8 mouse cellular contexts compared by ENCODE assay signal in genomic region chr16:93938400-93938846, GRCm38 (mm10). TPM values are rescaled to one million over a fixed set of nuclear protein-coding genes. Genes with fewer than 3 reads are reported as not detected.
DNase-seq lines count a peak whose midpoint lies in the region; ATAC-seq and TF ChIP-seq lines count a peak whose summit lies in the region.

No protein-coding gene starts in this region.

- no peak for ATAC-seq in kidney, embryonic 15.5 days (replicated peaks; ENCODE audit: low FRiP score)
- no peak for ATAC-seq in liver, embryonic 14.5 days (ENCODE audit: insufficient read depth)

- TF ChIP-seq EP300 in liver, embryonic 14.5 days (IDR thresholded peaks at IDR 0.05; ENCODE audit: low read depth) = no peak

- H3K4me3 ChIP-seq in kidney, embryonic 15.5 days (replicated peaks) = peak overlapping the region; percentile 31
- H3K4me3 ChIP-seq in liver, embryonic 14.5 days (ENCODE audit: insufficient read depth in 1 of 2, low read depth in 2 of 2, low read length in 2 of 2) = peak overlapping the region; percentile 40 to 46

- DNase-seq in A20 (ENCODE audit: low read depth, low spot score) (peak; percentile 85), ZHBTc4 (ENCODE audit: low read depth, low spot score) (peak; percentile 80)
- peak; percentile 69 to 83 for DNase-seq in cerebellum, postnatal 4 days (ENCODE audit: low spot score in 2 of 2)
- peak; percentile 63 to 76 for DNase-seq in gastrocnemius, postnatal 4 days (ENCODE audit: low spot score in 2 of 2)
- peak; percentile 43 to 50 (median 47) for DNase-seq in liver, embryonic 14.5 days (ENCODE audit: low read depth in 3 of 3, low spot score in 3 of 3)
- peak; percentile 87 for DNase-seq in neural tube, embryonic 10.5 days (ENCODE audit: extremely low spot score, low spot score)
- DNase-seq in testis, postnatal 14 days (ENCODE audit: low spot score) = peak; percentile 50

- no peaks in the 10 kb centered on the region for H3K36me3 ChIP-seq in kidney, embryonic 15.5 days
- H3K36me3 ChIP-seq in liver, embryonic 14.5 days (replicated peaks; ENCODE audit: control insufficient read depth, insufficient read depth, low read depth) = no peaks in the 10 kb centered on the region

- H3K4me2 ChIP-seq in kidney, embryonic 15.5 days = peak overlapping the region; percentile 56
- H3K4me2 ChIP-seq in liver, embryonic 14.5 days (ENCODE audit: low read depth) = peak overlapping the region; percentile 63

- no peak overlapping the region for H3K9ac ChIP-seq in kidney, embryonic 15.5 days
- H3K9ac ChIP-seq in liver, embryonic 14.5 days (replicated peaks) = 0 out of 2 replicates have a peak overlapping the region, but pooled peaks have one; percentile 27

- H3K27me3 ChIP-seq in kidney, embryonic 15.5 days = peaks cover 51% of the 10 kb centered on the region
- H3K27me3 ChIP-seq in liver, embryonic 14.5 days (ENCODE audit: control insufficient read depth, insufficient read depth, low read length) = peaks cover 6% of the 10 kb centered on the region

- no peaks in the 10 kb centered on the region for H3K9me3 ChIP-seq in kidney, embryonic 15.5 days (replicated peaks)
- no peaks in the 10 kb centered on the region for H3K9me3 ChIP-seq in liver, embryonic 14.5 days (ENCODE audit: control insufficient read depth, low read length)

- peak; percentile 77 for TF ChIP-seq CTCF in liver, embryonic 14.5 days (IDR thresholded peaks at IDR 0.05; ENCODE audit: low read depth)

- peaks cover 12% of the 10 kb centered on the region; the same call in 1 of the 2 replicates for H3K4me1 ChIP-seq in kidney, embryonic 15.5 days
- no peaks in the 10 kb centered on the region for H3K4me1 ChIP-seq in liver, embryonic 14.5 days (replicated peaks; ENCODE audit: control insufficient read depth in 2 of 2, insufficient read depth in 2 of 2, low read length in 1 of 2)

- H3K27ac ChIP-seq in kidney, embryonic 15.5 days = no peak overlapping the region
- no peak overlapping the region for H3K27ac ChIP-seq in liver, embryonic 14.5 days

- 8% methylated on average over 16 of the region's 16 CpGs for WGBS in kidney, embryonic 15.5 days
- WGBS in liver, embryonic 14.5 days (ENCODE audit: insufficient replicate concordance) = 4% methylated on average over 16 of the region's 16 CpGs

RNA-seq across cellular contexts. Expression of gene Chaf1b, which starts 54.7 kb away (rescaled TPM):
- total RNA-seq in gastrocnemius, postnatal 4 days (2021) = 10 to 100 TPM; 13.7 to 13.8 TPM
- 74.8 and 78.9 TPM in 2 replicates for polyA plus RNA-seq in kidney, embryonic 15.5 days (2015; fragmentation: Nextera tagmentation; extraction: Ambion mirVana)
- 22.8 and 24.3 TPM in 2 replicates for polyA plus RNA-seq in liver, embryonic 14.5 days (2012; rRNA removed)
- 55.0 and 56.2 TPM in 2 replicates for polyA plus RNA-seq in liver, embryonic 14.5 days (2014; fragmentation: Nextera tagmentation; extraction: Ambion mirVana)
